Mouse (Mus musculus): ENCODE data around the gene Kcng3.

DNA sequence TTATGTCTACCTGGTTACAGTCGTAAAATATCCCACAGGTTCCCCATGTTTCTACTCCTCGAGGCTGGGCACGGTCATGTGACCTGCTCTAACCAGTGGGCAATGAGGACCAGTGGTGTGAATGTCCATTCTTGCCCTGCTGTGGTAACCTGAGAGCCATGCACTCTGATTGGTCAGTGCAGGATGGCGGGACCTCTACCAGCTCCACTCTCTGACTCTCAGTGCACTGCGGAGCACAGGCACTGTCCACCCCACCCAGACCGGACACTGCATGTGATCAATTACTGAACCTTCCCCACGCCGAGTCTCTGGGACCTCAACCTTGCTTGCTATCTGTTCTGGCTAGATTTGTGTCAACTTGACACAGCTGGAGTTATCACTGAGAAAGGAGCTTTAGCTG is 37.2 kb downstream of the Kcng3 start:
- no peak for TF ChIP-seq CTCF (IDR thresholded peaks at IDR 0.05; ENCODE audit: borderline replicate concordance, extremely low read depth, insufficient read depth, insufficient read length)
- no peak for TF ChIP-seq POLR2A (IDR thresholded peaks at IDR 0.05; ENCODE audit: borderline replicate concordance, extremely low read depth, insufficient read depth, insufficient read length, poor library complexity, severe bottlenecking)

All from brain, embryonic 14.5 days (tissue).